Mouse (Mus musculus) heart, adult 11 months (tissue): Measurements from ENCODE around the gene Cldn1.

Source experiments
- DNase-seq: peaks from one replicate; pipeline ENCODE4 v3.0.0; 2022

Cldn1 gene

GRCm38 (mm10) chr16:26371325-26372053 lies at the start of gene Cldn1:
TSS of gene Cldn1 (minus strand) at chr16:26371841.
- peak; percentile 93 for DNase-seq

- DNase-seq = no peak
These were observed 47.0 kb upstream of the Cldn1 start for GRCm38 (mm10) chr16:26418616-26419015.

GRCm38 (mm10) chr16:26404070-26404469 lies 32.4 kb upstream of the Cldn1 start:
- no peak for DNase-seq

GRCm38 (mm10) chr16:26400971-26401370 lies 29.3 kb upstream of the Cldn1 start:
- peak; percentile 89 for DNase-seq

- no peak for DNase-seq
These were observed 28.9 kb upstream of the Cldn1 start for GRCm38 (mm10) chr16:26400549-26400948.

- no peak for DNase-seq
These were observed 19.3 kb upstream of the Cldn1 start for GRCm38 (mm10) chr16:26390936-26391335.

- DNase-seq = no peak
These were observed 14.5 kb upstream of the Cldn1 start for GRCm38 (mm10) chr16:26386159-26386558.

- DNase-seq = no peak
These were observed 12.5 kb upstream of the Cldn1 start for GRCm38 (mm10) chr16:26384112-26384649.

GRCm38 (mm10) chr16:26377170-26377569 lies 5.5 kb upstream of the Cldn1 start:
- no peak for DNase-seq

- no peak for DNase-seq
These were observed 1.5 kb downstream of the Cldn1 start for GRCm38 (mm10) chr16:26370127-26370526.

GRCm38 (mm10) chr16:26369044-26369730 lies 2.5 kb downstream of the Cldn1 start:
- DNase-seq = no peak

GRCm38 (mm10) chr16:26368121-26368520 lies 3.5 kb downstream of the Cldn1 start:
- DNase-seq = no peak

- no peak for DNase-seq
These were observed 10.9 kb downstream of the Cldn1 start for GRCm38 (mm10) chr16:26360694-26361093.

GRCm38 (mm10) chr16:26359619-26360018 lies 12.0 kb downstream of the Cldn1 start:
- DNase-seq = no peak

- no peak for DNase-seq
These were observed 12.7 kb downstream of the Cldn1 start for GRCm38 (mm10) chr16:26358898-26359297.

GRCm38 (mm10) chr16:26357863-26358780 lies 13.5 kb downstream of the Cldn1 start:
- no peak for DNase-seq

GRCm38 (mm10) chr16:26355513-26355912 lies 16.1 kb downstream of the Cldn1 start:
- DNase-seq = no peak

- no peak for DNase-seq
These were observed 20.9 kb downstream of the Cldn1 start for GRCm38 (mm10) chr16:26350786-26351185.

- no peak for DNase-seq
These were observed 22.8 kb downstream of the Cldn1 start for GRCm38 (mm10) chr16:26348809-26349208.

GRCm38 (mm10) chr16:26316281-26316680 lies 55.4 kb downstream of the Cldn1 start:
- no peak for DNase-seq

GRCm38 (mm10) chr16:26314815-26315214 lies 56.8 kb downstream of the Cldn1 start:
- no peak for DNase-seq

GRCm38 (mm10) chr16:26309402-26309801 lies 62.2 kb downstream of the Cldn1 start:
- DNase-seq = no peak
